Mouse (Mus musculus) c-Kit-negative CD71-positive TER-119-positive erythroid progenitor cells, embryonic 14.5 days (primary cell): ENCODE data around the gene Ube2z.

ENCODE experiments used
- DNase-seq: peaks from one replicate; pipeline ENCODE4 v3.0.0-alpha.2; 2013; ENCODE audit warnings: low read depth, low spot score

Gene Ube2z

GRCm38 (mm10) chr11:96006852-96007515 is 58.2 kb downstream of the Ube2z start:
- no peak for DNase-seq

- no peak for DNase-seq
Observed at GRCm38 (mm10) chr11:96006367-96006851, 58.8 kb downstream of the Ube2z start.

- peak; percentile 30 for DNase-seq
Observed at GRCm38 (mm10) chr11:96005403-96006271, 59.6 kb downstream of the Ube2z start, which contains the start of gene Igf2bp1. TSS of gene Igf2bp1 (minus strand) at chr11:96005940.

GRCm38 (mm10) chr11:96004793-96005402 is 60.3 kb downstream of the Ube2z start:
- DNase-seq: peak; percentile 20

GRCm38 (mm10) chr11:96003969-96004792 is 61.0 kb downstream of the Ube2z start:
- peak; percentile 25 for DNase-seq

GRCm38 (mm10) chr11:96003100-96003900 is 61.9 kb downstream of the Ube2z start:
- no peak for DNase-seq
